Mouse (Mus musculus): ENCODE results near the gene Arl5b. TPM values are rescaled to one million over a fixed set of nuclear protein-coding genes. Genes with fewer than 3 reads are reported as not detected.

Arl5b gene
- 33.2 and 33.3 TPM in 2 replicates for polyA plus RNA-seq (2014; fragmentation: Nextera tagmentation; extraction: Ambion mirVana)

DNA sequence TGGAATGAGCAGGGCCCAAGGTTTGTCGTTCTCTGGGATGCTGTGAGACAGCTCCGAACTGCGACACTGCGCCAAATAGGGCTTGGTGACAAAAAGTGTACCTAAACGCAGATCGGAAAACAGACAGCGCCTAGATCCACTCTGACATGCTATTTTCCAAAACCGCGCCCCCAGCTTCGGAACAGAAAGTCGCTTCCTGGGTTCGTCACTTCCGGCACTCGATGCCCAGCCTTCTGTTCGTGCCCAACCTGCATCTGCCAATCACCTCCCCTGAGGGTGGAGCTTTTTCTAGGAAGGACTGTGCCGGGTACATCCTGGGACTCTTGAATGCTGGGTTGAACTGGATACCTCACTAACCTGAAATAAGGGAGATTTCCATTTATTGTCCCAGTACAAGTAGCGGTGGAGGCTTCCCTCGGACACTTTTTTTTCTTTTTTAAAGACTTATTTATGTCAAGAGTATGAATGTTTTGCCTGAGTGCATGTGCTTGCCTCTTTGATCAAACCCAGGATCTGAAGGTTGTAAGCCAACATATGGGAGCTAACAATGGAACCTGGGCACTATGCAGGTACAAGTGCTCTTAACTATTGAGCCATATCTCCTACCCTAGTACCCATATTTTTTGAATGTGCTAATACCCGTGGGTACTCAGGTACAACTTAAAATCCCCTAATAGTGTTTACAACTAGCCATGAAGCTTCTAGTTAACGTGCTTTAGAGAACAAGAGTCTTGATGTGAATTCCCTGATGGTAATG is at the start of gene Arl5b:
Gene Arl5b, plus strand, starts transcription at position 279 of the 757 bp plus-strand sequence.
- peak within 1 kb of the TSS; percentile 59 for H3K4me3 ChIP-seq (ENCODE audit: low read depth, low read length)
- H3K27ac ChIP-seq (ENCODE audit: low read depth) = peak within 1 kb of the TSS; percentile 47; the same call in 1 of the 2 replicates
- no peaks in the 10 kb centered on the region for H3K36me3 ChIP-seq (ENCODE audit: control insufficient read depth, insufficient read depth, low read length)
- H3K4me2 ChIP-seq (ENCODE audit: low read length) = peak within 1 kb of the TSS; percentile 74
- H3K9ac ChIP-seq (ENCODE audit: low read length) = peak within 1 kb of the TSS; percentile 52
- no peaks in the 10 kb centered on the region for H3K9me3 ChIP-seq (ENCODE audit: control insufficient read depth, low read length)
- WGBS = 8% methylated on average over 20 of the region's 20 CpGs
- peak; percentile 88 for DNase-seq (ENCODE audit: low spot score)
- 0 out of 2 replicates have a peak, but pooled peaks cover 3% of the 10 kb centered on the region for H3K4me1 ChIP-seq (replicated peaks; ENCODE audit: control insufficient read depth, insufficient read depth, low read length)
- H3K27me3 ChIP-seq (replicated peaks; ENCODE audit: control insufficient read depth, insufficient read depth, low read length) = no peaks in the 10 kb centered on the region
- peak; percentile 97 for ATAC-seq (replicated peaks; ENCODE audit: low FRiP score, low TSS enrichment, low read depth)

DNA sequence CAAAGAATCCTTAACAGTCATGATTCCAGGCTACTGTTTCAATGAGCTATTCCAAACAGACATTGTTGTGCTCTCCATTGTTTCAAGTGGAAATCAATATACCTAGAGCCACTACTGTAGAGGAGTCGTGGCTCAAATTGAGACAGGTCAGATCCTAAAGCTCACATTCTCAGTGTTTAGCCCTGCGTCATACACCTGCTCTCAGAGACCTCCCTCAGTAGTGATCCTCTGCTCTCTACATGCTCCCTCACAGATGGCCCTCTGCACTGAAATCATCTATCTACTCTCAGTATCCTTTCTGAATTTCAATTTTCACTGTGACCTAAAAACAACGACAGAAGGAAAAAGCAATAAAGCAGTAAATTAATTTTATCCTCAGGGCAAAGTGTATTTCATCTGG is 41.7 kb upstream of the Arl5b start:
- H3K9ac ChIP-seq (ENCODE audit: low read length) = no peak overlapping the region
- H3K4me3 ChIP-seq (ENCODE audit: low read depth, low read length) = no peak overlapping the region
- ATAC-seq (replicated peaks; ENCODE audit: low FRiP score, low TSS enrichment, low read depth) (no peak), DNase-seq (ENCODE audit: low spot score) (no peak)
- no peak overlapping the region for H3K27ac ChIP-seq (ENCODE audit: low read depth)
- H3K27me3 ChIP-seq (replicated peaks; ENCODE audit: control insufficient read depth, insufficient read depth, low read length) = no peaks in the 10 kb centered on the region
- H3K36me3 ChIP-seq (ENCODE audit: control insufficient read depth, insufficient read depth, low read length) = peaks cover 5% of the 10 kb centered on the region; the same call in 1 of the 2 replicates
- no peaks in the 10 kb centered on the region for H3K4me1 ChIP-seq (replicated peaks; ENCODE audit: control insufficient read depth, insufficient read depth, low read length)
- no peaks in the 10 kb centered on the region for H3K9me3 ChIP-seq (ENCODE audit: control insufficient read depth, low read length)
- WGBS = 87% methylated on average over 3 of the region's 3 CpGs
- H3K4me2 ChIP-seq (ENCODE audit: low read length) = no peak overlapping the region

DNA sequence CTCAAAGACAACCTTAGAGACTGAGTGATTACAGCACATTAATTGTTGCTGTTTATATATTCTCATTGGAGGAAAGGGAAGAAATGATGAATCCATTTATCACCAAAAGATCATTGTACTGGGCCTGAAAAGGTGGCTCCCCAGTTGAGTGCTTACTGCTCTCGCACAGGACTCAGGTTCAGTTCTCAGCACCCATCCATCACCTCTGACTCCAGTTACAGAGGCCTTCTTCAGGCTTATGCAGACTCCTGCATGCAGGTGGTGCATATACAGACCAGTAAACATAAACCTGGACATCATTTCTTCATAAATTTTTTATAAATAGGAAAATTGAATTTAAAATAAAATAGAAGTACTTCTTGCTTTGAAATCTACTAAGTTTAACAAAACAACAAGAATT is 41.1 kb upstream of the Arl5b start:
- Histone ChIP-seq H3K36me3 (ENCODE audit: control insufficient read depth, insufficient read depth, low read length) (peaks cover 5% of the 10 kb centered on the region; the same call in 1 of the 2 replicates), H3K9me3 (ENCODE audit: control insufficient read depth, low read length) (no peaks in the 10 kb centered on the region), H3K4me3 (ENCODE audit: low read depth, low read length) (no peak overlapping the region), H3K4me2 (ENCODE audit: low read length) (no peak overlapping the region), H3K27ac (ENCODE audit: low read depth) (no peak overlapping the region), H3K4me1 (replicated peaks; ENCODE audit: control insufficient read depth, insufficient read depth, low read length) (no peaks in the 10 kb centered on the region), H3K9ac (ENCODE audit: low read length) (no peak overlapping the region), H3K27me3 (replicated peaks; ENCODE audit: control insufficient read depth, insufficient read depth, low read length) (no peaks in the 10 kb centered on the region)
- DNase-seq (ENCODE audit: low spot score) = no peak
- ATAC-seq (replicated peaks; ENCODE audit: low FRiP score, low TSS enrichment, low read depth) = no peak
- 100% methylated on average over 1 of the region's 1 CpGs for WGBS

DNA sequence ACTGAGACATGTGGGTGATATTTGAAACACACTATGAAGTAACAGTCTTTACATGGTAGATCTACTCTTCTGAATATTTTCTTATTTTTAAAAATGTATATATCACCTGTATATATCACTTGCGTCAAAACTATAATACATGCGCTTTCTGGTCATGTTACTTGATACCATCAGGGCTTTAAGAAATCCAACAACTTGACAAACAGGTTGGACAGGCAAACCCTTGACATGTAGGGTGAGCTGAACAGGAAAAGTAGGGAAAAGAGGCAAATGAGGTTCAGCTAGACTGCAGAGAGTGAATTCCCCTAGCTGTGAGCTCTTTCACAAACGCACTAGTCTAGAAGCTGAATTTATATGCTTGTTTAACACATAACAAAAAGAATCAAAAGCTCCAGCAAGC is 22.4 kb upstream of the Arl5b start:
- Histone ChIP-seq H3K9ac (ENCODE audit: low read length) (no peak overlapping the region), H3K4me3 (ENCODE audit: low read depth, low read length) (no peak overlapping the region), H3K4me2 (ENCODE audit: low read length) (no peak overlapping the region), H3K9me3 (ENCODE audit: control insufficient read depth, low read length) (no peaks in the 10 kb centered on the region), H3K4me1 (replicated peaks; ENCODE audit: control insufficient read depth, insufficient read depth, low read length) (no peaks in the 10 kb centered on the region), H3K36me3 (ENCODE audit: control insufficient read depth, insufficient read depth, low read length) (no peaks in the 10 kb centered on the region), H3K27ac (ENCODE audit: low read depth) (no peak overlapping the region), H3K27me3 (replicated peaks; ENCODE audit: control insufficient read depth, insufficient read depth, low read length) (no peaks in the 10 kb centered on the region)
- DNase-seq (ENCODE audit: low spot score) (no peak), ATAC-seq (replicated peaks; ENCODE audit: low FRiP score, low TSS enrichment, low read depth) (no peak)
- 93% methylated on average over 3 of the region's 3 CpGs for WGBS

GRCm38 (mm10) chr2:15027816-15028215 is 21.4 kb upstream of the Arl5b start:
- Histone ChIP-seq H3K36me3 (ENCODE audit: control insufficient read depth, insufficient read depth, low read length) (no peaks in the 10 kb centered on the region), H3K4me3 (ENCODE audit: low read depth, low read length) (no peak overlapping the region), H3K27me3 (replicated peaks; ENCODE audit: control insufficient read depth, insufficient read depth, low read length) (no peaks in the 10 kb centered on the region), H3K4me2 (ENCODE audit: low read length) (no peak overlapping the region), H3K9me3 (ENCODE audit: control insufficient read depth, low read length) (no peaks in the 10 kb centered on the region), H3K4me1 (replicated peaks; ENCODE audit: control insufficient read depth, insufficient read depth, low read length) (no peaks in the 10 kb centered on the region), H3K27ac (ENCODE audit: low read depth) (no peak overlapping the region), H3K9ac (ENCODE audit: low read length) (no peak overlapping the region)
- no peak for DNase-seq (ENCODE audit: low spot score)
- WGBS = 100% methylated on average over 1 of the region's 1 CpGs
- ATAC-seq (replicated peaks; ENCODE audit: low FRiP score, low TSS enrichment, low read depth) = no peak

DNA sequence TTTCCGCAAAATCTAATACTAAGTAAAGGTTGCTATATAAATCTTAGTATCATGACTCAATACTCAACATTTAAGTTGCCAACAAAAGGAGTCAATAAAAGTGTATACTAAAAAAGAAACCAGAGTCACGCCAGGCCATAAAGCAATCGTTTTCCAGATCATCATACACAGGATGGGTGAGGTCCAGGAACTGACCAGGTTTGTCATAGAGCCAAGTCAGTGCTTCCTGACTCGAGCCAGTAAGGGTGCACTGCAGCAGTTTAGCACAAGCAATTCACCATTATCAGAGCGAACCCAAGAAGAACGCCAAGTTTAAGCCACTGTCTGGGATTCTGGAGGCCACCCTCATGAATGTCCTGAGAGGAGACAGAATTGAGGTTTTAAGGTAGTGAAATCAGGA is 10.5 kb upstream of the Arl5b start:
- Histone ChIP-seq H3K4me2 (ENCODE audit: low read length) (no peak overlapping the region), H3K9ac (ENCODE audit: low read length) (no peak overlapping the region), H3K27ac (ENCODE audit: low read depth) (no peak overlapping the region), H3K4me3 (ENCODE audit: low read depth, low read length) (no peak overlapping the region), H3K4me1 (replicated peaks; ENCODE audit: control insufficient read depth, insufficient read depth, low read length) (no peaks in the 10 kb centered on the region), H3K27me3 (replicated peaks; ENCODE audit: control insufficient read depth, insufficient read depth, low read length) (no peaks in the 10 kb centered on the region), H3K36me3 (ENCODE audit: control insufficient read depth, insufficient read depth, low read length) (0 out of 2 replicates have a peak, but pooled peaks cover 3% of the 10 kb centered on the region), H3K9me3 (ENCODE audit: control insufficient read depth, low read length) (no peaks in the 10 kb centered on the region)
- DNase-seq (ENCODE audit: low spot score) (no peak), ATAC-seq (replicated peaks; ENCODE audit: low FRiP score, low TSS enrichment, low read depth) (no peak)
- WGBS = 82% methylated on average over 6 of the region's 6 CpGs

DNA sequence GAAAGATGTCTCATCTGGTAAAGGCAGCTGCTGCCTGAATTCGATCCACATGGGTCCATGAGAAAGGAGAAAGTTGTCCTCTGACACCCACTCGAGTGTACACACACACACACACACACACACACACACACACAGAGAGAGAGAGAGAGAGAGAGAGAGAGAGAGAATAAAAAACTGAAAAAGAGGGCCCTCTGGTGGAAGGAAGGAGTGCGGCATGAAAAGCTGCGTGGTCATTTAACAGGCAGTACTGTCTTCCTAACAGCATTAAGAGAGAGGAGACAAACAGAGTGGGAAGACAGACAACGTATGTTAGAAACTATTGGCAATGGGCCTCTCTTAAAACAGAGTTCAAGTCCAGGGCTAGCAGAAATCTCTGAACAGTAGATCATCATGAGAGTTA is 8.9 kb upstream of the Arl5b start:
- H3K4me2 ChIP-seq (ENCODE audit: low read length) = no peak overlapping the region
- no peaks in the 10 kb centered on the region for H3K4me1 ChIP-seq (replicated peaks; ENCODE audit: control insufficient read depth, insufficient read depth, low read length)
- H3K36me3 ChIP-seq (ENCODE audit: control insufficient read depth, insufficient read depth, low read length) = 0 out of 2 replicates have a peak, but pooled peaks cover 3% of the 10 kb centered on the region
- H3K9ac ChIP-seq (ENCODE audit: low read length) = no peak overlapping the region
- ATAC-seq (replicated peaks; ENCODE audit: low FRiP score, low TSS enrichment, low read depth) (no peak), DNase-seq (ENCODE audit: low spot score) (no peak)
- H3K27ac ChIP-seq (ENCODE audit: low read depth) = no peak overlapping the region
- no peak overlapping the region for H3K4me3 ChIP-seq (ENCODE audit: low read depth, low read length)
- H3K9me3 ChIP-seq (ENCODE audit: control insufficient read depth, low read length) = no peaks in the 10 kb centered on the region
- no peaks in the 10 kb centered on the region for H3K27me3 ChIP-seq (replicated peaks; ENCODE audit: control insufficient read depth, insufficient read depth, low read length)
- 57% methylated on average over 5 of the region's 5 CpGs for WGBS

DNA sequence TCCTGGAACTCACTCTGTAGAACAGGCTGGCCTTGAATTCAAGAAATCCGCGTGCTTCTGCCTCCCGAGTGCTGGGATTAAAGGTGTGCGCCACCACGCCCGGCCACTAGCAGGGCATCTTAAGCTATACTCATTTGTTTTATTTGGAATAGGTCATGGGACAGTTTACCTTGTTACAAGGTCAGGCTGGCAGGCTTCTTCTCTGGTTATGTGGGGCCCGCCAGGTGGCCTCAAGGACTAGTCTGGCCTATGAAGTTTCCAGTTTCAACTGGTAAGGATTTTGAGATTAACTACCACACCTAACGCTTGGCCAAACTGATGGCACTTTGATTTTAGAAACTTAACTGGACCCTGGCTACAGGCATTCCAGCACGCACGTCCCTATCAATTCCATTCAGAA is 5.3 kb downstream of the Arl5b start:
- WGBS = 15% methylated on average over 10 of the region's 10 CpGs
- Histone ChIP-seq H3K36me3 (ENCODE audit: control insufficient read depth, insufficient read depth, low read length) (no peaks in the 10 kb centered on the region), H3K4me1 (replicated peaks; ENCODE audit: control insufficient read depth, insufficient read depth, low read length) (peaks cover 17% of the 10 kb centered on the region; the same call in 1 of the 2 replicates), H3K27me3 (replicated peaks; ENCODE audit: control insufficient read depth, insufficient read depth, low read length) (no peaks in the 10 kb centered on the region), H3K9me3 (ENCODE audit: control insufficient read depth, low read length) (no peaks in the 10 kb centered on the region), H3K27ac (ENCODE audit: low read depth) (peak overlapping the region; percentile 95), H3K4me3 (ENCODE audit: low read depth, low read length) (peak overlapping the region; percentile 87), H3K4me2 (ENCODE audit: low read length) (peak overlapping the region; percentile 61), H3K9ac (ENCODE audit: low read length) (peak overlapping the region; percentile 97)
- peak; percentile 25; the same call in 1 of the 2 replicates for ATAC-seq (replicated peaks; ENCODE audit: low FRiP score, low TSS enrichment, low read depth)
- no peak for DNase-seq (ENCODE audit: low spot score)

Measured in intestine, embryonic 14.5 days (tissue).